Mouse (Mus musculus) layer of hippocampus, adult 18-20 months (tissue): ENCODE measurements around the gene St7. TPM values are rescaled to one million over a fixed set of nuclear protein-coding genes. Genes with fewer than 3 reads are reported as not detected.

ENCODE experiments used
- DNase-seq, 2 experiments: peaks; one replicate each; pipeline ENCODE4 v3.0.0; 2022; ENCODE audit warnings: low spot score in 2 of 2
- total RNA-seq, 2 experiments: library from RNA; stranded (reverse); gene quantifications; 2 replicates each; pipeline ENCODE4 v1.2.3; 2021

St7 gene
- total RNA-seq, 2 experiments from 2014 or later, result 47.4 to 47.7 TPM

GRCm38 (mm10) chr6:17882943-17883342, 190.2 kb downstream of the St7 start:
- DNase-seq, result no peak

DNA sequence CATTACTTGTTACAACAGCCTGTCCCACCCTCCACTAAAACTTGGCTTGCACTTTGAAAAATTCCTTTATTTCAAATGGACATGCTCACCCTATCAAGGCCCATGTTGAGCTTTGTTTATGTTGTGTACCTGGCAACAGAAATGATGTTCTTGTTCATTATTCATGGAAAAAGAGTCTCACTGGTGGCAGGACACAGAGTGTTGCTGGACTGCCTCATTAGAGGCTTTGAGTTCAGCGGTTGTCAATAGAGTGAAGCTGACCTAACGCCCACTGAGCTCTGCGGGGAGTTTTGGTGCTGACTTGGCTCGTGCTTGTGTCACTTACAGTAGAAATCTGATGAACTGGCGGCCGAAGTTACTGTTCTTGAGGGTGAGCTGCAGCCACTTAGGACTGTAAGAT, 195.0 kb downstream of the St7 start:
- DNase-seq, result no peak

GRCm38 (mm10) chr6:17895562-17895961, 202.8 kb downstream of the St7 start:
- no peak for DNase-seq

DNA sequence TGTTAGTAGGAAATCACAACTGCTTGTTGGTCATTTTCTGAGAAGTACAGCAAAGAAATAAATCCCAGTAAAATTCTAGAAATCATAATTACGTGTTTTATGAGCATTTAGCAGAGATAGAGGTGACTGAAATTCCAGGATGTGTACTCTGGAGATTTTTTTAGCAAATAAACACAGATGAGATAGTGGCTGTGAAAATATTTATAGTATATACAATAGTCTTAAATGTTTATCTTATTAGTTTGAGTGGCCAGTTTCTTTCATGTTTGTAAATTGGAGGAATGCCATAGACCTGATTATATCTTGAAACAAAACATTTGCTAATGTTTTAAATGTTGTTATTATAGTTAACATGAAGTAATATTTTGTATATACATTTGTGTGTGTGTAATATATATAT, 205.8 kb downstream of the St7 start:
- no peak for DNase-seq

DNA sequence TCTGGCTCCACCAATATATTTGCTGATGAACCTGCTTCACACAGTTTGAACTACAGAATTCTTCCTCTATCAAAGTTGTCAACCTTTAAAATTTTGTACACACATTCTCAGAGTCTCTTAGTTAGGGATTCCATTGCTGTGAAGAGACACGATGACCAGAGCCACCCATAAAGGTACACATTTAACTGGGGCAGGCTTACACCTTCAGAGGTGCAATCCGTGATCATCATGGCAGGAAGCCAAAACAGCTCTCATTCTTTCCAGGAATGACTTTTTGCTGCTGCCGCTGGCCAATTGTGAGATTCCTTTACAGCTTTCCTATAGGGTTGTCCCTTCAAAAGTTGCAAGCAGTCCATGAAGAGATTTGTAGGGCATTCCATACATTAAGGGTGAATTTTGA, 210.6 kb downstream of the St7 start:
- DNase-seq, result no peak

GRCm38 (mm10) chr6:17905776-17906175, 213.0 kb downstream of the St7 start:
- DNase-seq, result no peak

GRCm38 (mm10) chr6:17906289-17906688, 213.6 kb downstream of the St7 start:
- DNase-seq, result no peak

DNA sequence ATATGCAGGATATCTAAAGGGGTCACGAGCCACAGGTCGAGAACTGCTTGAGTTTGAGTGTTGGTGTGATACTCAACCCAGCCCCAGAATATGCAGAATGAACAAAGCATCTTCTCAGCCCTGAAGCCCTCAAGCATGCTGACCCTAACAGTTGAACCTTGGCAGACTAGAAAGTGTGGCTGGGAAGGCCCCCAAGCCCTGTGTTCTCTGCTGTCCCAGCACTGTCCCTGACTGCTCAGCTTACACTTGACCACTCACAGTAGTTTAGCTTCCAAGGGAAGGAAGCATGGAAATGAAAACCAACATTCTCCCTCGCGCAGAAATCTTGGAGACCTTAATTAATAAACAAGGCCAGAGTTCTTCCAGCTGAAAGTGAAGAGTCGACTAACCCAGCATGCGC, 219.6 kb downstream of the St7 start:
- no peak for DNase-seq

GRCm38 (mm10) chr6:17912825-17913224, 220.1 kb downstream of the St7 start:
- no peak for DNase-seq

DNA sequence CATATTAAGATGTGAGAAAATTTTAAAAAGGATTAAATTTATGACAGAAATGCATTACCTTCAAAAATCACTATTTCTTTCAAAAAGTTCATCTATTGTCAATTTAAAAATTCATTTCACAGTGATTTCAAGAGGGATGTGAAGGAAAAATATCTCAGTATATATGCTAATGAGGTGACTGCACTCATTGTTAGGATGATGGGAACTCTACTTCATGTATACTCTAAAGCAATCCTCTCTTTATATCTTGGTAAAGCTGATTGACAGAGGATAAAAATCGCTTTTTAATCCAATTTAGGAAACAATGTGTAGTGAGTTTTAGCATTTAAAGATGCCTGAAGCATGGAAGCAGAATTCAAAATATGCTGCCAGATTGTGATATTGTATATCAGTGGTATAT, 220.6 kb downstream of the St7 start:
- no peak for DNase-seq

- DNase-seq, result no peak
Measured at GRCm38 (mm10) chr6:17914300-17914699, 221.6 kb downstream of the St7 start.

GRCm38 (mm10) chr6:17917233-17917632, 224.5 kb downstream of the St7 start:
- no peak for DNase-seq

- DNase-seq, result no peak
Measured at GRCm38 (mm10) chr6:17922180-17922579, 229.4 kb downstream of the St7 start.

DNA sequence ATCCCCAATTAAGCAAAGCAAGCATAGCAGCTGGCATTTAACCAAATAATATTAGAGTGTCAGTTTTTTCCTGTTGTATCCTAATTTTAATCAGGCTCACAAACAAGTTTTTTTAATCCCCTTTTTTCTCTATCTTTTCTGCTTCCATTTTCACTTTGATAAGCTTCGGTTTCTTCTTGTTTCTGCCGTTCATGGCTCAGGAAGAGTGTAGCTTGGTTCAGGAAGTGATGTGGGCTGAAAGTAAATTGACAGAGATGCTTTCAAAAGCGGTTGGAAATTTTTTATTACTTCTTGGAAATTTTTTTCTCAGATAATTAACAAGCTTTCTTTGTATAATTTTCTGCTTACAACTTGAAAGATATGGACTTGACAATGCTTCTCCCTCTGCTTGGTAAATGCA, 230.2 kb downstream of the St7 start:
- DNase-seq, result no peak

DNA sequence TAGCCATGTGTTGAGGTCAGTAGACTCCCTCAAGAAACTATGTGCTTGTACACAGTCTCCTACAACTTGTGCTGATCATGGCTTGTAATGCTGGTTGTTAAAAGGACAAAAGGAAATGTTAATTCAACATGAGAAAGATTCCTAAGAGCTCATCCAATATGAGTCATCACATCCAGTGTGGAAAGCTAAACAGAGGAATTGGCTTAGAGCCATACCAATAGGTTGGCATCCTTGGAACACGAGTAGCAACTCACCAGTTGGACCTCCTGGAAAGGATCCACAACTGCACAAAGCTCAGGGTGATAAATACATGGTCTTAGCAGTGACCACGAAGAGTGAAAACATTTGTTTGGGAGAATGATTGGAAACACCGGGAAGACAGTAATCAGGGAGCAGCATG, 230.6 kb downstream of the St7 start:
- DNase-seq, result no peak

DNA sequence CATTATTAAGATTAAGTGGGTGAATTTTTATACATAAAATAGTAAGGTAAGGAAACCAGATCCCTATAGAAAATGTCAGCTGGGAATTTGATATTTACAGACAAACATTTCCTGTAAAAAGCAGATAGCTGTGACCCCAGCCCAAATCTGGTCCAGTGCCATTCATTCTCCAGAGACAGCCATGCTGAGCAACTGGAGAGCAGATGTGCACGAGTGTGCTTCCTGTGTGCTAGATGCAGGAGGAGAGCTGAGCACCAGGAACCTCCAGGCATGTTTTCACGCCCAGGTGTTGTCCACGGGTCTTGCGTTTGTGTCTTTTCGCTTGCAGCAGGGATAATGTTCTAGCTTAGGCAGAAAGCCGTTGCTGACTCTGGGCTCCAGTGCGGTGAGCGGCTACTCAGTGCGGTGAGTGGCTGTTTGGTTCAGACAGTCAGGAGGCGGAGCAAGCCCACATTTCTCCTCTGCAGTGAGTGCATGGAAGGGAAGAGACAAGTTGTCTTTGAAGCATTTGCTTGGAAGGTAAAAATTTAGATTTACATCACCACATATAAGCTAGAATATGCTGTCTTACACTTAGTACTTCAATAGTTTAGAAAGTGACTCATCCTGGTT, 231.3 kb downstream of the St7 start:
- DNase-seq, result no peak

- DNase-seq, result no peak
Measured at GRCm38 (mm10) chr6:17925267-17925666, 232.5 kb downstream of the St7 start.

GRCm38 (mm10) chr6:17927746-17928145, 235.0 kb downstream of the St7 start:
- DNase-seq, result no peak

DNA sequence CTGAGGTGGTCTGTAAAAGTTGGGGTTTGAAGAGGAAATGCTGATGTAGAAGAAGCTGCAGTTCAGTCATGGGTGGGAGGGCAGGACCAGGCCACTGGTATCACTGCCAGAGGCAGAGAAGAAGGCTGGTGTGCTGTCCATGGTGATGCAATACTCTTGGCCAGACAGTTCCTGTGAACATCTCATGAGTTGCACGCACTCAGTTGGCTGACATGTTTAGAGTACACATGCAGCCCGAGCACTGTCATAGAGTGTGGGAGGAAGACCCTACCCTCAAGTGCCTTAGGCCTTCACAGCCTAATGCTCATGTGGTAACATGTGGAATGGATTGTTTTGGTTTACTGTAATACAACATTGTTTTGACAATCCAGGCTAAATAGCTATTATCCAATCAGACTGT, 238.5 kb downstream of the St7 start:
- no peak for DNase-seq

GRCm38 (mm10) chr6:17931835-17932234, 239.1 kb downstream of the St7 start:
- no peak for DNase-seq

- DNase-seq, result no peak
Measured at GRCm38 (mm10) chr6:17932806-17933205, 240.1 kb downstream of the St7 start.

DNA sequence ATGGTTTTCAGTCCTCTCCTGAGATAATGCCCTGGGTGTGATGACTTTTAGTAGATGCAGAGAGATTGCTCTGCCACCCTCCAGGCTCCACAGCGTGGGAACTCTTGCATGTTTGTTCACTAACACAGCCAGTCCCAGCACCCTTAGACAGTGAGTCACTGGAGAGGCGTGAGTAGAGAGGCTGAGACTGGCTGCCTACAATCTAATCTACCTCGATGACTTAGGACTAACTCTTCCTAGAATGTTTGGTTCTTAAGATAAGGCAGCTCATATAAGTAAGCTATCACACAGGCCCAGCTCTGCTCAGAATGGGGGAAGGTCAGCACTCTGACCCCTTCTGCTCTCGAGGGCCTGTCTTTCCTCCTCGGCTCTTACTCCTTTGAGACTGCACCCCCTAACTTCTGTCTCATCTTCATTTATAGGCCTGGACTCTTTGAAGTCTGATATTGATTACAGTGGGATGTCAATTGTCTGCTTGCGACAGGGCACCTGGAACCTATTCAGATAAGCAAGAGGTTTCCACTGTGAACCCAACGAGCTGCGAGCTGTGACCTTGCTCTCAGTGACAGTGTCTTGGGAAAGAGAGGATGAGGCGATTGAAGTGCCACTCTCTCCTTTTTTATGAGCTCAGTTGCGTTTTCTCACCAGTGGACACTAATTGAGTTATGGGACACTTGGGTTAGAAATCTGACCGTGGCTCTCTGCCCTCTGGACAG, 246.1 kb downstream of the St7 start:
- peak in 1 of 2 experiments; percentile 38 for DNase-seq

GRCm38 (mm10) chr6:17941916-17942315, 249.2 kb downstream of the St7 start:
- no peak for DNase-seq
